Mouse (Mus musculus): ENCODE results near the gene Fam69b.

DNA sequence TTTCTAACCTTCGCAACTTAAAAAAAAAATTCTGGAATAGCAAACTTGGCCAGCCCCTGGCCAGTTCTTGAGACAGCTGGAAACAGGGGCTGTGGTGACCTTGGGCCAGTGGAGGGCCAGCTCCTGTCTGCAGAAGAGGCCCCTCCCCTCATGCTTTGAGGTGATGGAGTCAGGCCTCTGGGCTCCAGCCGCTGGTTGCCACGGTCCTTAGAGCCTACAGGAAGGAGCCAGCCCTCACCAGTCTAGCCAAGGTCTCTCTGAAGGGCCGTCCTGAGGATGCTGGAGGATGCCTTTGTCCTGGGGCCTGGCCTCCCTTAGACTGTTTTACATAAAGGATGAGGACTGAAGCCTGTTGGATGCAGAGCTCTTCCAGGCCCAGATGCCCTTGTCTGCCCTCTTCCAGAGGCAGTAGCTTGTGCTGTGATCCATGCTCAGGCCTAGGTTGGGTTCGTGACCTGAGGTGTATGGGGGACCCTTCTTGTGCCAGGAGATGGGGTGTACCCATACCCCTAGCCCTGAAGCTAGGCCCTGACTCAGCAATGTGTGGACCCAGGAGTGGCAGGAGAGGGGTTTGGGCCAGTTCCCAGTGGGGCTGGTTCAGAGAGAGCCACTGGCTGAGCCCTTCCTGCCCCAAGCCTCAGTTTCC lies 658 bp downstream of the Fam69b start:
- TF ChIP-seq CTCF (IDR thresholded peaks at IDR 0.05; ENCODE audit: low read depth) (no peak), EP300 (IDR thresholded peaks at IDR 0.05; ENCODE audit: low read depth) (no peak)

All from liver, postnatal 0 days (tissue).